Mouse (Mus musculus) layer of hippocampus, postnatal 14 days (tissue): ENCODE results near the gene Pid1. TPM values are rescaled to one million over a fixed set of nuclear protein-coding genes. Genes with fewer than 3 reads are reported as not detected.
"Not testable (repeated sequence)": the region's sequence is repeated elsewhere in the genome, so short reads cannot be mapped to it uniquely, and the experiment has no call there.

Experiments
- DNase-seq, 2 experiments: peaks; one replicate each; pipeline ENCODE4 v3.0.0; 2021 to 2022; ENCODE audit warnings: low spot score in 2 of 2, mixed read lengths in 1 of 2
- total RNA-seq, 2 experiments: library from RNA; stranded (reverse); gene quantifications; 2 replicates each; pipeline ENCODE4 v1.2.3; 2021

The Pid1 gene
- total RNA-seq, 2 experiments from 2014 or later, result 33.7 to 35.8 TPM

DNA sequence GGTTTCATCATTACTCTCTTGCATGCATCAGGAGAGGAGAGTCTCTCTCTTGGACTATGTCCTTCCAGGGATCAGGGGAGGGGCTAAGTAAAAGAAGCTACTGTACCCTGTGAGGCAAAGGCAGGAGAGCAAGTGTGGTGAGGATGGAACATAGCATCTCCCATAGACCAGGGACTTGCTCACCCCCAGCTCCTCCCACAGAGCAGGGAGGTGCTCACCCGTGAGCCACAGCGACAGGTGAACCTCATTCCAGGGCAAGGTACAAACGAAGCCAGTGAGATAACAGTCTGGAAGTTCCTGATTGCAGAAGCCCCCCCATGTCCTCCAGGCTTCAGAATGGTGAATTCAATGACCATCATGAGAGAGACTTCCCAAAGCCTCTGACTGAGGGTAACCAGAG lies 2.6 kb downstream of the Pid1 start:
- no peak for DNase-seq

DNA sequence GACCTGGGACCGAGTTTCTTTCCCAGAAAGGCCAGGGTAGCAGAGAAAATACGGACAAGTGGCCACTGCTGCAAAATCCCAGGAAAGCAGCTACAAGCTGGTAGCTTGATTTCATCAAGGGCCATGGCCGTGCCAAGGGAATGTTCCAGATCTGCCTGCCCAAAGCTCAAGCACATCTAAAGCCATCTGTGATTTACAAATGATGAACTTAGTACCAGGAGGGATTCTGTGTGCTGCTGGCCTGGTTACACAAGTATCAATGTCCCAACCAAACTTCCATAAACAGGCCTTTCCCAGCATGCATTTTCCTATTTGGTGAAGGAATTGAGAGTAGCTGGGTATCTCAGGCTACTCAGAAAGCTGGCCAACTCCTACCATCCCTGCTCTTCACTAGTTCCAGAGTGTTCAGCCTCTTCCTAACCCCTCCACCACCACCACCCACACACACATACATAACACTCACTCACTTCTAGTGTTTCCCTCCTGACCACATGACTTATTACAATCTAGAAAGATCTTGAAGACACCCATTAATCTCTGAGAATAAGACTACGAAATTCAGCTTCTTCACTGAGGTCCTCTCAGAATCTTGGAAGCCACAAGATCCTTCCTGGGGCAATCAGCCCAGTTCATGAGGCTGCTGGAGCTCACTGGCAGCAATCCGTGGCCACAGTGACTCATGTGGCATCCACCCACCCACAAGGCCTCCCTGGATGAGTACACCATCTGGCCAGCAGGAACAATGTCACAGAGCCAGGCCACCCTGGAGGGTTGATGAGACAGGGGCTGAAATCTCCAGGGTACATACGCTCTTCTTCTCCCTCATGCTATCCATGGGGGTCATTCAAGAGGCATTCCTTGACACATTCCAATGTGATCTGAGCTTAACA lies 4.1 kb downstream of the Pid1 start:
- DNase-seq, result no peak

DNA sequence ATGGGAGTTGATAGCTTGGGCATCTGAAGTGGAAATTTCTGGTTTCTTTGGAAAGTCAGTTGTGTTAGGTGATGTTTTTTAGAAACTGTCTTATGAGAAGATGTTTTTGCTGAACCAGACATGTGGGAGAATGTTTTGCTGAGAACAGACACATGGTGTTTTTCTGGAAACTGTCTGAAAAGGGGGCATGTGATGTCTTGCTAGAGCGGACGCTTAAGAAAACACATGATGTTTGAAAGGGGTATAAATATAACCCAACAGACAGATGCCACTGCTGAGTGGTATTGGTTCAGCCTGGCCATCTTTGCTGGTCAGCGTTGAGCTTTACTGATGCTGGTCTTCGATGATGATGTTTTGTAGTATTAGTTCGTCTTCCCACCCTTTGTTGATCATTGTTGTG lies 6.8 kb downstream of the Pid1 start:
- DNase-seq, result no peak

DNA sequence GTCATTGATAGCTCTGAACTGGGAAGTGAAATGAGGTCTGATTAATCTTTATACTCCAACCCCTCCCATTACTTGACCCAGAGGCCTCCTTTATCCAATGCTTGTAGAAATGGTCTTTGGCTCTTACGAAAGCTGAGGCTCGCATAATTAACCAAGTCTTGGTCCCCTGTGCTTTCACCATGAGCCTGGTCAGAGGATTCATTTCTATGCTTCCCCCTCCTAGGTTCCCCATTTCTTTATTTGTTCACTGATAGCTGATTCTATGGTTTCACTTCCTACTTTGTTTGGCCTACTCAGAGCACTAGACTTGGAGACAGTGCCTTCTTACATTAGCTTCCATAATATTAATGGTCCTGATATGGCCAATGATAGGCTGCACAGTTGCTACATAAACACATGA lies 13.7 kb downstream of the Pid1 start:
- DNase-seq, result no peak

DNA sequence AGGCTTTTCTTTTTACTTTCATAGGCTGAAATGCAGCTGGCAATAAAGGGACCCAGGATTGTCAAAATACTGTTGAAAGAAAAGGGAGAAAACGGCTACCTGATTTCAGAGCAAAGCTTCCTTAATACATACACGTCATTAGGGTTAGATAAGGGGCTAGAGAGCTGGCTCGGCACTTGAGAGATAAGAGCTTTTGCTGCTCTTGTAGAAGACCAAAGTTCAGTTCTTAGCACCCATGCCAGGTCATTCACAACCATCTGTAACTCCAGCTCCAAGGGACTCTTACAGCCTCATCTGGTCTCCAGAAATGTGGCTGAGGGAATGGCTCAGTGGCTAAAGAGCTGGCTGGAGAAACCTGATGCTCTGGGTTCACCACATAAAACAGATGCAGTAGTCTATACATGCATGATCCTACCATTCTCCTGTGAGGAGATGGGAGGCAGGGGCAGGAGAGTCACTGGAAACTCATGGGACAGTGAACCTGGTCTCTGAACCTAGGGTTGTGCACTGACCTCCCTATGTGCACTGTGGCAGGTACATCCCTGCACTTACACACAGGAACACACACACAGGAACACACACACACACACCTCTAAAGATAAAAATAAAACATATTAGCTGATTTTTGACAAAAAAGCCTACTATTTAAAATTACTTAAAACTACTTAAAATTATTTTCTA lies 16.0 kb downstream of the Pid1 start:
- no peak for DNase-seq

DNA sequence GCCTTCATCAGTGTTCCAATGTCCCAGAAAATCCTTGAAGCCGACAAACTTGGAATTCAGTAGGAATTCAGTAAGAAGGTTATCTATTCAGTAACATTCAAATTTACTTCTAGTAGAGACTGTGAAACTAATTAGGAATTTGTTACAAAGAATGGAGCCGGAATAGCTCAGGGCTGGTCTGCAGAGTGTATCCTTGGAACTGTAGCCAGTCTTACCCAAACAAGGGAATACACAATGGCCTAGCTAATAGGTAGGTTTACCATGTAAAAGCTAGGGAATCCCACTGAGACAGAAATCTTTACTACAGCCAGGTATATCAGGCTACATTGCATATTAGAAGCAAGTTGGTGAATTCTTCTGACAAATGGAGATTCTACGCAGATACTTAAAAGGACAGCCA lies 31.2 kb downstream of the Pid1 start:
- DNase-seq, result not testable (repeated sequence)

DNA sequence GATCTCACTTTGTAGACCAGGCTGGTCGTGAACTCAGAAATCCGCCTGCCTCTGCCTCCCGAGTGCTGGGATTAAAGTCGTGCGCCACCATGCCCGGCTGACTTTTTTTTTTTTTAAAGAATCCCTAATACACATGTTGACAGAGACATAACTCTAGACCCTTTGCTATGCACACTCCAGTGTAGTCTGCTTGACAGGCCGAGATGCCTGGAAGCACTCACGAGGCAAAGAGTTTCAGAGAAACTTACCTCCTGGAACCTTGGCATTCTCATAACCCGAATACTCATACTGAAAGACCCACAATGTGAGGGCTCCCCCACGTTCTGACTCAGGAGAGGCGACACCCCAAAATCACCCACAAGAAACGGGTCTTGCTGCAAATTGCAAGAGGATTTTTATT lies 32.1 kb downstream of the Pid1 start:
- not testable (repeated sequence) for DNase-seq

DNA sequence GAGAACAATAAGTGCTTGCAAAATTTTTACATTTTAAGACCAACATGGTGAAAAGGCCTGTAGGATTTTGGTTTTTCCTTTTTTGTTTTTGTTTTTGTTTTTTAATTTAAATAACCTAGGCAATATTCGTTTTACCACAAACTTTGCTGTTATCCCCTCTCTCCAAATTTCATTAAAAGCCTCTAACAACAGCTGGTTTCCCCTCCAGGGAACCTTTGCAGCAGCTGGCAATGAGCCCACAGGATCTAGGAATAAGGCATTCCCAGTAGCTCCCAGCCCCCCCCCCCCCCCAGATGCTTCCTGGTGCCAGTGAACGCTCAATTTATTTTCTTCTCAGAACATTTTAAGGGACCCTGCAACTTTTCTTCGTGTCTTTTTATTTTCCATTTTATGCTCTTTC lies 38.7 kb downstream of the Pid1 start:
- DNase-seq, result no peak

DNA sequence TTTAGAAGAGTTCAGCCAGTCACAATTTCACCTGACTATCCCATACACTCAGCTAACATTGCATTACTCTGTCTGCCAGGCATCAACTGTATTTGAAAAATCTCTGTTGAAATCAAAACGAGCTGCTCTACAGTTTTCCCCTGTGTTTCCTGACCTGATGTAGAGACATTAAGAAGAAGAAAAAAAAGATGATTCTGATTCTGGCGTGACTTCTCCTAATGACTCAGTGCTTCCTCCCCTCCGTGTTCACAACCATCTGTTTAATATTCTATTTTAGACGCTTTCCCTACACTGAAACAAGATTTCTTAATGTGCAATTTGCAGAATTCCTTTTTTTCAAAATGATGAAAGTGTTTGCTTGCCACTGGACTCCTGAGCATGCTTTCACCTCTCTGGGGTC lies 42.7 kb downstream of the Pid1 start:
- DNase-seq, result peak in 1 of 2 experiments; percentile 36

DNA sequence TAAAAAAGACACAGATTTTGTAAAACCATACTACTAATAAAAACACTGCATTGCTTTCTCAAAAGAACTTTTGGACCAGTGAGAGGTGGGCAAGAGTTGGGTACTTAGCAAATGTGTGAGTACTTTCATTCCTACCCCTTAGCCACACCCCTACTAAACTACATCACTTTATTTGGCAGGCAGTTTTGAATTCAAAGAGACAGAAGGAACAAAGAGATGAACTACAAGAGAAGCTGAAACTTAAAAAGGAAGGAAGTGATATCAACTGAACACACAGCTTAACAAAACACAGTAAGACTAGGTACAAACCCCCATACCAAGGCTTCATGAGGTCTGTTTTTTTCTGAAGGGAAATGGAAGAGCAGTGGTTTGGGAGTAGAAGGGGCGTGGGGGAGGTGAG lies 45.4 kb downstream of the Pid1 start:
- no peak for DNase-seq

DNA sequence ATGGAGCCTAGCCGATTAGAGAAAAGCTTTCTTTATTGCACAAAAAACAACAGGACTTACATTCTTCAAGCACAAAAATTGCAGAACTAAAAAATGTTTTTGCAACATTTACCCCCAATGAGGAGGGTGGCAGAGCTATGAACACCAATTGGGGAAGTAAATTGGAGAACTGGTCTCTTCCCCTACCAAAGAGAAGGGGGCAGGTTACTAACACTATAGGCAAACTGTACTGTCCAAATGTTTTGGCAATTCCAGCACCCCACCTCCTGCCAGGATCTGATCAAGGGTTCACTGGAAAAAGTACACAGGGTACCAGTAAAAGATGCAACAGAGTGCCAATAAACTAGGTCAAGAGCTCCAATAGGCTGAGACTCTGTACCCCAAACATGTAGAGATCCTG lies 46.2 kb downstream of the Pid1 start:
- DNase-seq, result no peak

DNA sequence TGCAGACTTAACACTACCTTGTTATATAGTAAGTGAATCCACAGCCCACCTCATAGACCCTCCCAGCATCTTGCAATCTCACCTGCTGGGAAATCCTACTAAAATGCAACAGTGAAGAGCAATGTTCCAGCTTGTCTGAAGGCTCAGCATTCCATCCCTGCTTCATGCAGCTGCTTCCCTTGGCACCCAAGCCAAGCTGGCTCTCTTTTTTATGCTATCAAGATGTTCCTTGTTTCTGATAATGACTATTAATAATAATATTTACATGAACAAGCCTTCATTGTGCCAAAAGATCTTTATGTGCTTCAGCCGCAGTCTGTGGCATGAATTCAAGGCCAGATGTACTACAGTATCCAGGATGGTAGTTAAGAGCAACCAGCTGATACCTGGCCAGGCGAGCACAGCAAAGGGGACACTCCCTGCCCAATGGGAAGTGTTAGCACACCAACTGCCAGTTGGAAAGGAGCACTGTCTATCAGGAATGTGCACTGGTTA lies 54.0 kb downstream of the Pid1 start:
- DNase-seq, result peak; percentile 13 to 45

DNA sequence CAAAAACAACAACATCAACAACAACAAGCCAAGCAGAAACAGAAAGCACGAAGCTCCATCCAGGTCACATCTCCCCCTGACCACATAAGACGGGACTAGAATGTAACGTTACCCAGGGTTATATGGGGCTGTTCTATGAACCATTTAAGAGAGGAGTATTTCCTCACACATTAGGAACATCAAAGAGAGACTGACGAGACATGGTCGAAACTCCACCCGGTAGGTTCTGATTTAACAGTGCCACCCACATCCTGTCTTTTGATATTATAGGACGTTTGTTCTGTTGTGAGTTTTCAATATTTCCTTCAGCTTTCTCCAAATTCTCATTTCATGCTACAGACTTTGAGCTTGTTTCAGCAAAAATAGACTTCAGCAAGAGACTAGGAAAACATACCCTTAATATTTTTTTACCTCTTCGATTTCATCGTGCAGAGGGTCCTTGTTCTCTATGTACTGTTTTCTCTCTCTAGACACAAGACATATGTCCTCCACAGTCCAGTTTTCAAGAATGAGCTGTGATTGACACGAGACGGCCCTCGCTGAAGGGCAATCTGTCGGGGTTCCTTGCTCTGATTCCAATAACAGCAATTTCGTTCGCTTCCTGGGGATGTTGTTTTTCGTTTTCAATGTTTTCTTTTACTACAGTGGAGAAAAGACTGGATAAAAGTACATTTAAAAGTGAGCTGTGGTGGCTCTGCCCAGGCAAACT lies 58.1 kb downstream of the Pid1 start:
- no peak for DNase-seq

DNA sequence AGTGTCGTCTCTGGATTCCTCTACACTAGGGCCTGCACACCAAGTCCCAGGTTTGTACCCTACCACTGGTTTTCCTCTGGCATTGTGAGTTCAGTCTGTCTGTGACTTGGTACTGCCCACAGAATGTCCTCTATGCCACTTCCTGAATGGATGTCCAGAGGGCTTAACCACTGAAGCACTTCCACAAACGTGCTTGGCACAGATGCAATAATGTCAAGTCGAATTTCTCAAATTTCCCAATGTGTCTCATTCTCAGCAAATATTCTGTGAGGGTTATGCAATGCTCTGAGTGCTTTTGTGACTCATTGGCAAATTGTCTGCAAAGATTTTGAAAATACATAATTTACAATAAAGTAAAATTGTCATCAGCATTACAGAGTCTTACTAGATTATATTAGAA lies 61.2 kb downstream of the Pid1 start:
- DNase-seq, result no peak

DNA sequence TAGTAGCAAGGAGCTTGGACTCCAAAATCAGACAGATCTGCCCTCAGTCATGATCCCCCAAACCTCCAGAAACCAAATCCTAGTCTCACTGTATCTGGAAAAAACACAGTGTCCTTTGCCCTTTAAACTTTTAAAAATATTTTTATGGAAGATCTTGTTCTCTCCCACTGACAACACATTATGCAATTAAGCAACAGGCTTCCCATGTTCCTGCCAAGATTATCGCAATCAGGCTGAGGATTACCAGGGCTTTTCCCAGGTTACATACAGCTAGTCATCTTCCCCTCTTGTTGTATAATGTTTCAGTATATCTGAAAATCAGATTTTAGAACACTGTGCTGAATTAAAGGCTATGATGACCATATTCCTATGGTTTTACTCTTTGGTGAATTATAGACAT lies 64.3 kb downstream of the Pid1 start:
- no peak for DNase-seq

DNA sequence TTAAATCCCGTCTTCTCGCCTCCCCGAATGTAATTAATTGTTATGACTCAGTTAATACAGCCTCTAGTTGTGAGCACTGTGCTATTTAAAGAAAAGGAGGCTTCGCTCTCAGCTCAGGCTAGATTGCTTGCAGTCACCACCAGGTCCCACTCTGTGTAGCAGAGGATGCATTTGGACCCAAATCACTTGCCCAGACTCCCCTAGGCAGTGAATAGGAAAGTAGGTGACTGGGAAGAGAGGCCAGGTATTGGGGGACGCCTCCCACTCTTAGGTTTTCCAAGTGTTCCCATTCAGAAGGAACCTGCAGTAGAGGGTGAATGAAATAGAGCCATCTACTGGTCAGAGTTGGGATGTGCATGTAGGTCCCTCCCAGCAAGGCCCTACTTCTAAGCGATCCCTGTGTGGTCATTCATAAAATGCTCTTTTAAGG lies 77.3 kb downstream of the Pid1 start:
- DNase-seq, result peak; percentile 71 to 81

DNA sequence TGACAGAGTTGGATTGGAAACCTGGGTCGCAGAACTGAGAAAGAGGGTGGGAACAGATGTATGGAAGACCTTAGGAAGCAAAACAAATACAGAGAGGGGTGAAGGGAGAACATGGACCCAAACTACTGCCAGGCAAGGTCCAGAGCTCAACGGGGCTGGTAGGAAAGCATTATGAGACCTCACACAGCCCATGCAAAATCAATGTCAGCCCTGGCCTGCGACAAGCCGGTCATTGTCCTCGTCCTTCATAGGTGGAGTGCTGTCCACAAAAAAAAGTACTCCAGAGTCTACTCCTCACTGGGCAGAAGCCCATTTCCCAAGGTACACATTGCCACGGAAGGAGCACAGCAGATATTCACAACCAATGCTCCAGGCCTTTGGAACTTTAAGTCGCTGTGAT lies 78.4 kb downstream of the Pid1 start:
- DNase-seq, result no peak

DNA sequence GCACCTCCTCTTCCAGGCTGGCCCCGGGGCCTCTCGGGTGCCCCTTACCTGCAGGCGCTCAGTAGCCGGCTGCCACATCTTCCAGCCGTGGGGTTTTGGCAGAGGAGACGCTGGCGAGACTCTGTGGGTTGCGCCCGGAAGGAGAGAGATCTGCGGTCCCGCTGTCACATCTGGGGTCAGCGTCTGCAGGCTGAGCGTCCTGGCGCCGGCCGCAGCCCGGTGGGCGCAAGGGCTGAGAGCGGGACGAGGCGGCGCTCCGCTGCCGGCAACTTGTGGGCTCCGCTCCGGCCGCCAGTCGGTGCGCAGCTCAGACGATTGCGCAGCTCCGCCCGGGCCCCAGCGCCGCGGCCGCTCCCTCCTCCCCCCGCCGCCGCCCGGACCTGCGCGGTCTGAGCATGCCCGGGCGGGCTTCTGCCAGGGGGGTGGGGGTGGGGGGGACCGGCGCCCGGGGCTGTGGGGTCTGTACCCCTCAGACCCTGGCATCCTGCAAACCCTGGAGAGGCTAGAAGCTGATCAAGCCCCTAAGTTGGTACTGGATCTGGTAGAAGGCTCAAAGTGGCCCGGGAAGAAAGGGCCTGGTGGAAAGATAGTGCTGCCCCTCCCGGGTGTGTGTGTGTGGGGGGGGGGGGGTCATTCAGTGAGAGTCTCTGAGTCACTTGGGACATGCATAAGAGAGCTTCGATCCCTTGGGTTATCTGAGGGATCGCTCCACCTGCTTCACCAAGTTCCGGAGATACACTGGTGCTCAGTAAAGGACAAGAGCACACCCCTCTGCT lies 79.5 kb downstream of the Pid1 start:
- DNase-seq, result peak; percentile 42 to 57

DNA sequence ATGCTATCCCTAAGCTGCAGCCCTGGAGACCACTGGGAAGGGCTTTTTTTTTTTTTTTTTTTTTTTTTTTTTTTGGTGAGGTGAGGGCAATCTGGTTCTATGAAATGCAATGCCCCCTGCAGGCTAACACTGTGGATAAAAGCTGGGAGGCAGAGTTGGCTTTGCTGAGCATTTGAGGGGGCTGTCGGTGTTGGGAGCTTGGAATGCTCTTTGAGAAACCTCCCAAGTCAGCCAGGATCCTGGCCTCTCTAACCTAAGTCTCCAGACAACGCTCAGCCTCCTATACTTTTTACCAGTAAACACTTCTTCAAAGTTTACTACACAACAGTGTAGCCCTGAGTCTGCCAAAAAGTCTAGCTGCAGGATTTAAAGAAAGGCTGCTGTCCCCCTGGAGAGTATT lies 80.9 kb downstream of the Pid1 start:
- DNase-seq, result peak; percentile 24 to 51

DNA sequence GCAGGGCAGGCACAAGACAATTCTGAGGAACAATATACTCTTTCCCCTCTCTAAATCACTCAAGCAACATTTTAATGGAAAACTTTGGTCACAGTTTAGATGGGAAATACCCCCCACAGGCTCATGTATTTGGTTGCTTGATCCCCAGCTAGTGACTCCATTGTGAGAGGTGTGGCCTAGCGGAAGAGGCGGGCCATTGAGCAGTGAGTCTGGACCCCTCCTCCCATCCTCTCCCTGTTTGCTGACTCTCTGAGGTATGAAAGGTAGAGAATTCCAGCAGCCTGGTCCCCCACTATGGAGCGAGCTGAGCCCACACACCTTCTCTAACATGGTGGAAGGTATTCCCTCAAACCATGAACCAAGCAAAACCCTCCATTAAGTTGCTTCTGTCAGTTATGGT lies 83.8 kb downstream of the Pid1 start:
- no peak for DNase-seq
